Mouse (Mus musculus) kidney, adult 9 months (tissue): ENCODE results near the gene Pcsk6.

Experiments
- DNase-seq: peaks from one replicate; pipeline ENCODE4 v3.0.0; 2022

The Pcsk6 gene

DNA sequence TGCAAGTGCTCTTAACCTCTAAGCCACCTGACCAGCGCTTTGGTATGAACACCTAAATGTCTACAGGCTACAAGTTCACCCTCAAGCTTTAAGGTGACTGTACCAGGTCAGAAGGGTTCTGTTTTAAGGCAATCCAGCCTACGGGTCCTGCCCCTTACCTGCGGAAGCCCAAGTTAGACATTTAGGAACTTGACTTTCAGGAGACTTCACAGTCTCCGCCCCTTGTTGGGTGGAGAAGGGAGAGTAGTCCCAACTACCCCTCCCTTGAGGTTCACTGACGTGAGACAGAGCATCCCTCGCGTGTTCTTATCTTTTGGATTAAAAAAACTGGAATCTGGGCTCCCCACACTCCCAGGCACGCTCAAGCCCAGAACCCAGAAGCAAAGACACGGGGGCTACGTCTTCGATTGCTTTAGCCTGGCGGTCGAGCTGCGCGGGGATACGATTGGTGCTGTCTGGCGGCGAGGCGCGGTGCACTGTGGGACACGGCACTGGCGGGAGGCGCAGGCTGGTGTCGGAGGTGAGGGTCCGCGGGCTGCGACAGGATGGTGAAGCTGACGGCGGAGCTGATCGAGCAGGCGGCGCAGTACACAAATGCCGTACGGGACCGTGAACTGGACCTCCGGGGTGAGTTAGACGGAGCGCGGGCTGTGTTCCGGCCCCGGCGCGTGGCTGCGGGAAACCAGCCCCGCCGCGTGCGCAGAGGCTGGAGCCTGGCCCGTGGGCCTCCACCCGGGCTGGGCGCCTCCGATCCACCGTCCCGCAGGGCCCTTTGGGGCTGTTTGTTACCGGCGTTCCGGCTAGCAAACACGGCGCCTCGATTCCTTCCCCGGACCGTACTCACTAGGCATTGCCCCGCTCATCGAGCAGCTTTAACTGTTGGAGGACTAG is 198.8 kb downstream of the Pcsk6 start:
- peak; percentile 89 for DNase-seq

DNA sequence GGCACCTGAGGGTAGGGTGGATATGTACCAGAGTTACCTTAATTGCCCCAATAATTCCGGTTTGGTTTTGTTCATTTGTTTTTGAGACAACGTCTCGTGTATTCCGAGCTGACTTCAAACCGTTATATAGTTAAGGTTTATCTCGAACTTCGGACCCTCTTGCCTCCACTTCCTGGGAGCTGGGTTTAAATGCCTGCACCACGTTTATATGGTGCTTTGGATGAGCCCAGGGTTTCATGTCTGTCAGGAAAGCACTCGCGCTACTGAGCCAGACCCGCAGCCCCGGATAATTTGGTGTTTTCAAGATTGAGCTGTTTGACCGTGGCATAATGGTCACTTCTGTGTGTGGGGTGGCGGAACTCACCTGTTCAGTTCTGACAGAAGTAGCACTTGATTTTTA is 199.5 kb downstream of the Pcsk6 start:
- DNase-seq: peak; percentile 21

GRCm38 (mm10) chr7:66076411-66076810 is 214.9 kb downstream of the Pcsk6 start:
- DNase-seq: no peak

- DNase-seq: peak; percentile 97
Observed at GRCm38 (mm10) chr7:66079364-66080230, 218.1 kb downstream of the Pcsk6 start, which contains the start of gene Selenos. TSS of gene Selenos (plus strand) at chr7:66079649.

DNA sequence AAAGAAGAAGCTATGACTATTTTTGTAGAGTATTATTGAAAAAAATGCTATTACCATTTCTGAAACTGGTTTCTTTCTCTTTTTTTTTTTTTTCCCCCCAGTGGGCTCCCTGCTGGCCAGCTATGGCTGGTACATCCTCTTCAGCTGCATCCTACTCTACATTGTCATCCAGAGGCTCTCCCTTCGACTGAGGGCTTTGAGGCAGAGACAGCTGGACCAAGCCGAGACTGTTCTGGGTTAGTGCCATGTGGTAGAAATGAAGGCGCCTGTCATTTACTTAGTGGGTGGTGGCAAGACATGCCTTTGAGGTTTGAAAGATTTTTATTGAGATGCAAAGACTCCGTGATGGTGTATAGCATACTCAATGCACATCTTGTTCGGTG is 218.7 kb downstream of the Pcsk6 start:
- no peak for DNase-seq

DNA sequence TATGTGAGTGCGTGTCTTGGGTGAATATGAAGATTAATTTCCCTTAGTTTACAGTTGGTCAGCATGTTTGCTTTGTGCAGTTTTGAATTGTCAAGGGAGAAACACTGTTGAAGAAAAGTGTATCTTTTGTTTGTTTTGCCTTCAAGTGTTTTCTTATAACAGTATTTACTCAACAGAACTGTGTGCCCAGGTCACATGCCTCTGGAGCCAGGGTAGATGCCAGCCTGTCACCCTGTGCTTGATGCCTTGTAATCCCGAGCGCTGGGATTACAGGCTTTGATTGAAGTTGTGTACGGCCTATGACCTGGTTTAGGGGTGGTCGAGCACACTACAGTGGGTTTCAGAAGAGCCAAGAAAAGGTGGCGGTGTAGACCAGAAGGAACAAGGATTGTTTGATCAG is 222.2 kb downstream of the Pcsk6 start:
- DNase-seq: no peak

- DNase-seq: no peak
Observed at GRCm38 (mm10) chr7:66084546-66084945, 223.0 kb downstream of the Pcsk6 start.

GRCm38 (mm10) chr7:66087652-66088051 is 226.1 kb downstream of the Pcsk6 start:
- no peak for DNase-seq

DNA sequence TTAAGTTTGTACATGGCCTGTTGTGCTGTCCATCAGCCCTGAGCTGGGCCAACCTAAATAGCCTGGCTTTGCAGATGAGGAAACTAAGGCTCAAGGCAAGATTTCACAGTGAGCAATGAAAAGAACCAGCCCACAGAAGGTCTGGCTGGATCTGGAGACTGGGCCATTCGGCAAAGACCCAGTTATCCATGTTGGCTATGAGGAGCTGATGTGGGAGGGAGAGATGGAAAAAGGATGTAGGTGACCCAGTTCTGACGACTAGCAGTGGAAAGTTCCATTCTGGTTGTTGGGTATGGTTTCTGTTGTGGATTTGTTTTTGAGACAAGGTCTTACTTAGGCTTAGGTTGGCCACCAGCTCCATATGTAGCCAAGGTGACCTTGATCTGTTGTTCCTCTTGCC is 226.5 kb downstream of the Pcsk6 start:
- DNase-seq: no peak

- peak; percentile 34 for DNase-seq
Observed at GRCm38 (mm10) chr7:66090676-66091190, 229.2 kb downstream of the Pcsk6 start.

DNA sequence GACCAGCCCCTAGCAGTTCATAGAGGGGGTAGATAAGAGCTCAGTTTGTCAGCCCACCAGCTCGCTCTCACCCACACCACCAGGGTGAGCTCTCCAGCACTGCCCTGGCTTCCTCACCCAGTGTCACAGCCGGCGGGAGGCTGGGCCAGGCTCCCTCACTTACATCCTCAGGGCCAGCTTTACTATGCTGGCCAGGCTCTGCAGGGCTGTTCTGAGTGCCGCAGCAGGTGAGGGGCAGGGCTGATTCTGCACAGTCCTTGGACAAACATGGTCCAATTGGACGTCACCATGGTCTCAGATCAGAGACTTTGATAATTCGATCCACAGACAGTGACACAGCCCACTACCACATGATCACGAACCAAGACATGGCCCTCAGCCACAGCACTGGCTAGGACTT is 230.0 kb downstream of the Pcsk6 start:
- DNase-seq: no peak

DNA sequence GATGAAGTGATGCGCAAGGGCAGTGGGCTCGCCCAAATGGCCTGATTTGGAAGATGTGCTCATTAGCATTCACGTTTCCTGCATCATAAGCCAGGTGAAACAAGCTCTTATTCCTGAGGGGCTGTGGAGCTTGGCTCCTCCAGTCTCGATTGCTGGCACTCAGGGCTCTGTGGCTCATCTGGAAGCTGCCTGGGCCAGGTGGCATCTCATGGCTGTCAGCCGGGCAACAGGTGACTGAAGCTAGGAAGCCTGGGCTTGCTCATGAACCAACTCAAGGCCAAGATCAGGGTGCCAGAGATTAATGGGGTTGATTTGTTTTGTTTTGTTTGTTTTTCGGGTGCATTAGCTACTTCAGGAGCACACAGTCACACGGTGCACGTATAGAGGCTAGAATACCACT is 231.1 kb downstream of the Pcsk6 start:
- no peak for DNase-seq

DNA sequence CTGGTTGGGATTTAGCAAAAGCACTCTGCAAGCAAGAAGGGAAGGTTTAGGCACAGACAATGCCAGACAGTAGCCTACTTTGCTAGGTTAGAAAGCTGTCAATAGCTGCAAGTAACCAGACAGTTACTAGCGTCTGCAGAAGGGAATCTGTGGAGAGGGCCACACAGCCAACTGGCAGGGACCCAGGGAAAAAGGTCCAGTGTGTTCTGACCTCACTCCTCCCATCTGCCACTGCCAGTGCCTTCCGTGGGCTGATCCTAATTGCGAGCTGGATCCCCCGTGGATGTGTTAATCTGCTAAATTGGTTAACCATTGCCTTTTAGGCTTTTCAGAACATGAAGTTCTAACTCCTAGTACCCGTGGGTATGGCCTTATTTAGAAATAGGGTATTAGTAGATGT is 232.6 kb downstream of the Pcsk6 start:
- DNase-seq: peak; percentile 72

- no peak for DNase-seq
Observed at GRCm38 (mm10) chr7:66098803-66099202, 237.3 kb downstream of the Pcsk6 start.
